Mouse (Mus musculus): ENCODE results near the gene Kif6.

GRCm38 (mm10) chr17:49761260-49761659, 146.3 kb downstream of the Kif6 start:
- TF ChIP-seq CTCF (IDR thresholded peaks at IDR 0.05; ENCODE audit: low read depth, low read length) (no peak), POLR2A (IDR thresholded peaks at IDR 0.05; ENCODE audit: borderline replicate concordance, low read depth, low read length) (no peak)

Measured in bone marrow macrophage, adult 2 months (primary cell).